Mouse (Mus musculus) induced T-regulatory cell, adult 2 months (primary cell): ENCODE measurements around the gene Trub2.

Source experiments
- DNase-seq: peaks from one replicate; pipeline ENCODE4 v3.0.0-alpha.2; 2012; ENCODE audit warnings: low read depth

The Trub2 gene

DNA sequence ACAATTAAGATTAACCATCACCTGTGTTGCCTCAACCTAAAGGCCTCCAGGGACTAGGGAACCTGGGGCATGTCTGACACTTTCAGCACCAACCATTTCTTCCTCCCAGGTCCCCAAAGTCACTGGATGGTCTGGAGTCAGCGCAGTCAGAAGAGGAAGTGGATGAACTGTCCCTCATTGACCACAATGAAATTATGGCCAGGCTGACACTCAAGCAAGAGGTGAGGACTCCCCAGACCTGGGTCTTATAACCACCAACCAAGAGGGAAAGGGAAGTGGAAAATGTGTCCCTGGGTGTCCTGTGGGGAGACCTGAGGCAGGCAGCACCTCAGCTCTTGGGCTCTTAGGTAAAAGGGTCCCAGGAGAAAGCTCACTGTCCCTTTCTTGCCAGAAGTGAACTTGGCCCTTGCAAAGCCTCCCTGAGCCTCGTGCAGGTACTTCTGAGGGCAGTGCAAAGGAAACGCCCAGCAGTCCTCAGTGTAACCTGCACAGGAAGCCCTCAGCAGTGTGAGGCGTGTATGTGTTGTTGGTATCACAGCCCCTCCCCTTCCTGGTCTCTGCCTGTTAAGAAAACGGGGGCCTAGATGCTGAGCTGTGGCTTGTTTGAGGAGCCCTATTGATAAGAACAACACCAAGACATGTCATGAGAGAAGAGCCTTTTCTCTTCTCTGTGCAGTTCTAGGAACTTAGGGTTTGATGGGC is 63.5 kb downstream of the Trub2 start:
- peak; percentile 71 for DNase-seq

DNA sequence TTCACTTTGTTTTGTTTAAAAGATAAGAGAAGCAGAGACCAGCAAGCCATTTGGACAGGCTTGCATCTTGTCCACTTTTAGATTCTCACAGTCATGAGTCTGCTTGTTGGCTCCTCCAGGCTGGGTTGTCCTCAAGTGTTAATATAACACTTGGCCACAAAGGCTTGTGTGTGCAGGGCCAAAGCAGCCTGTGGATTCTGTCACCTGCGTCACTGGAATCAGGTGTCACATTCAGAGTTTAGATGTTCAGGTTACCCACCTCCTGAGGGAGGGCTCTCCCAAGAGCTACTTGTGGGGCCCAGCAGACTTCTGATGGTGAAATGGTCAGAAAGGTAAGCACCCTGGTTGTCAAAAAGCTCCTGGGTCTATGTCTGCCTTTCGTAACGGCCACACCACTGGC is 65.2 kb downstream of the Trub2 start:
- DNase-seq, result no peak

DNA sequence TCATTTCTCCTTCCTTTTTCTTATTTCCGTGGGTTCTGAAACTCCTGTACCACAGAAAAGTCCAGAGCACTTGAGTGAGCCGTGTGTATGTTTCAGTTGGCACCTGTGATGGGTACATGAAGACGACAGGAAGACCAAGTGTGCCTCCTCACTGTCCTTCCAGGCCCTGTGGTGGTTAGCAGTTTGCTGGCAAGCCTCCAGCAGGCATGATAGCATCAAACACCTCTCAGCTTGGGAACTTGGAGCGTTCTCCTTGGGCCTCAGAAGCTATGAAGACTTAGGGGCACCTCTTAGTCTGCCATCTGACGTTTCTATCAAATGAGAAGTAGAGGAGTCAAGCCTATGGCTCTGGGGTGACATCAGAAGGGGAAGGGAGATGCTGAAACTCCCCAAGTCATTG is 69.7 kb downstream of the Trub2 start:
- no peak for DNase-seq

DNA sequence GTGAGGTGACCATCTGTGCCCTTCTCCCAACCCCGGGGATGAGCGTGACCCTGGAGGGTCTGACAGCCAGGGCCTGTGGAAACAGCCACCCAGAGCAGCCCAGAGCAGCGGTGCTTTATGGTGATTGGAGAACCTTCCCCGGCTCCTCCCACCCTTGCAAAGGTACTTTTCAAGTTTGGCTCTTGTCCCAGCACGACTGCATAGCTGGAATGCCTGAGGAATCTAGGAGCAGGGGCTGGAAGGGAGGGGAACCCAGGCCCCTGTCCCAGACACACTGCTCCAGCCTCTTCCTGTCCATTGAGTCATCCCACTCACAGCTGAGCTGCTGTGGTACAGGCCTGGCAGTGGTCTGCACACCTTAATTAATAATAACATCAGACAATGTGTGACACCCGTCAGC is 71.6 kb downstream of the Trub2 start:
- DNase-seq, result no peak

DNA sequence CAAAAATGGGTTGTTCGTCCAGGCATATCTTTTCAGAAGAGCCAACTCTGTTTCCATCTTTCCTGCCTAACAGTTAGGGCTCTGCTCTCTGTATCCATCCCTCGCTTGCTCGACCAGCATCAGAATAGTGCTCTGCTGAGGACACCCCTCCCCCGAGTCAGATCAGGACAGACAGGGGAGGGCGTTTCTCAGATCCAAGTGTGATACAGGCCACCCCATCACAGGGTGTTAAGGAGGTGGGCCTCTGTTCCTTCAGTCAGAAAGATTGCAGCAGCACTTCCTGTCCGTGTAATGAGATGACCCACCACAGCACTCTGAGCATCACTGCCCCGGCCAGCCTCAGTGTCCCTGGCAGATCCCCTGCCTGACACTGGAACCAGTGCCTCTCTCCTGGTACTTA is 72.2 kb downstream of the Trub2 start:
- DNase-seq, result no peak

DNA sequence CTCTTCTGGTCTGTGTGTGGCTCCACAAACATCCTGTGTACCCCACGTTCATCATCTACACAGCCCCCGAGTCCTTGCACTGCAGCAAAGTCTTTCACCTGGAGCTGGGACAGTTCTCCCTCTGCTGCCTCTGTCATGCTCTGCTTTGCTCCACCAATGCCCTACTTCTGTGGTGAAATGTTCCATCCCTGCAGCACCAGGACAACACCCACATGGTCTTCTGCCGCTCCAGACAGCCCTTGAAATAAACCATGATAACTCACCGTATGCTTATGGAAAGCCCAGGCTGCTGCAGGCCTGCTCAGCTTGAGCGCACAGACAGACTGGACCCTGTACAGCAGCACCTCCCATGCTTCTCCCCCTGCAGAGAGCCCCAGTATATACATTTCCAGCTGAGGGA is 74.2 kb downstream of the Trub2 start:
- no peak for DNase-seq

DNA sequence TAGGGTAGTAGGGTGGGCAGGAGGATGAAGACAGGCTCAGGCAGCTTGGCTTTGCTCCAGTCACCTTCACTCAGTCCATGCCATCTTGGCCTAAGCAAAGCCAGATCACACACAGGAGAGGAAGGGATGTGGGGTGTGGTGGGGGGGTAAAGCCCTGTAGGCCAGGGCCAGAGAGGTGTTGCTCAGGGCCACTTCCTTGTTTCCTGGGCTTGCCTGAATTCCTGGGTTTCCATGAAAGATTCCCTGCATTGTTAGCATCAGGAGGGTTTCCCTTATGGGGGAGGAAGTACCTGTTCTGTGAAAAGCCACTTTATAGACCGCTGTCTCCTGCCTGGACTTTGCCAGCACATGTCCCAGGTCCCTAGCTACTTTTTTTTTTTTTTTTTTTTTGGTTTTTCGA is 74.8 kb downstream of the Trub2 start:
- DNase-seq, result no peak

DNA sequence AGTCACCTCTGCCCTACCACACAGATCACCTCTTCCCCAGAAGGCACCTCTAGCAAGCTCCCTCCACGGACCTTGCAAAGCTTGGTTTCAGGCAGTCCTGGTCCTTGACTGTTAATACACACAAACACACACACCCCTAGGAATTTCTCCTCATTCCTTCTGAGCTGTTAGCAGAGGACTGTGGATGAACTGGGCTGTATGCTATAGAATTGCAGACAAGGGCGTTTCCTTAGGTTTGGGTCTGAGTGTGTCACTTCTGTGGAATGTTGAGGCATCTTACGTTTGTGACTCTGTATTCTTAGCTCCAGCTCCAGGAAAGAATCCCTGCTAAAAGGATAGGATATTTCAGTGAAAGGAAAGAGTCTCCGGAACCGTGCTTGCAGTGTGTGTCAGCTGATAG is 76.4 kb downstream of the Trub2 start:
- no peak for DNase-seq
